Mouse (Mus musculus) CD4-positive, CD25-positive, alpha-beta regulatory T cell, adult 4 months (primary cell): ENCODE data around the gene Haspin. TPM values are rescaled to one million over a fixed set of nuclear protein-coding genes. Genes with fewer than 3 reads are reported as not detected.

Experiments
- ATAC-seq: one replicate; pipeline ENCODE4 v1.8.0; 2017
- polyA plus RNA-seq, 2 experiments: library from polyadenylated mRNA; unstranded; fragments of 100-300 nt; shearing (Covaris generic); gene quantifications; one replicate each; pipeline ENCODE4 v1.2.1; 2017

The Haspin gene
- polyA plus RNA-seq, 2 experiments from 2014 or later, result 6.6 to 8.2 TPM

GRCm38 (mm10) chr11:73087700-73088480 is 50.2 kb downstream of the Haspin start:
- no peak for ATAC-seq

Other genes with a start within 250 kb of the Haspin start
- gene Atp2a3, start 177.1 kb downstream of the Haspin start, polyA plus RNA-seq, result 10 to 100 TPM; 57.5 to 89.4 TPM
- under 1 TPM in 1 of 2 experiments, not detected in 1; 0.39 TPM for gene P2rx1, start 139.2 kb downstream of the Haspin start, polyA plus RNA-seq
- 1 to 10 TPM; 2.3 to 5.8 TPM for gene Camkk1, start 119.3 kb downstream of the Haspin start, polyA plus RNA-seq
- 10 to 100 TPM; 17.1 to 21.5 TPM for gene Ncbp3, start 90.5 kb downstream of the Haspin start, polyA plus RNA-seq
- 100 to 1,000 TPM in 1 of 2 experiments, 10 to 100 TPM in 1; 63.9 to 126 TPM for gene Itgae, start 47.7 kb downstream of the Haspin start, polyA plus RNA-seq
- gene P2rx5, start 22.1 kb upstream of the Haspin start, polyA plus RNA-seq, result under 1 TPM; 0.33 to 0.55 TPM
- 10 to 100 TPM; 42.2 to 49.5 TPM for gene Emc6, start 38.7 kb upstream of the Haspin start, polyA plus RNA-seq
- gene Tax1bp3, start 38.8 kb upstream of the Haspin start, polyA plus RNA-seq, result 10 to 100 TPM; 27.4 to 30.8 TPM
- 10 to 100 TPM; 12.9 to 18.3 TPM for gene Ctns, start 60.7 kb upstream of the Haspin start, polyA plus RNA-seq
- 1 to 10 TPM; 1.3 to 4.8 TPM for gene Shpk, start 61.2 kb upstream of the Haspin start, polyA plus RNA-seq
- gene Trpv1, start 96.0 kb upstream of the Haspin start, polyA plus RNA-seq, result not detected
- gene Trpv3, start 129.1 kb upstream of the Haspin start, polyA plus RNA-seq, result under 1 TPM; 0.09 to 0.16 TPM
- gene Aspa, start 191.3 kb upstream of the Haspin start, polyA plus RNA-seq, result under 1 TPM in 1 of 2 experiments, not detected in 1; 0.08 TPM
- gene Gm49340, start 191.4 kb upstream of the Haspin start, polyA plus RNA-seq, result not detected
- not detected for gene Spata22, start 191.4 kb upstream of the Haspin start, polyA plus RNA-seq
- gene Olfr20, start 212.5 kb upstream of the Haspin start, polyA plus RNA-seq, result not detected
- gene Olfr376, start 233.0 kb upstream of the Haspin start, polyA plus RNA-seq, result not detected